Mouse (Mus musculus) gastrocnemius, postnatal 25 days (tissue): ENCODE measurements at regions not wholly inside any gene's neighbourhood (a gene's known extent, or its start where the extent isn't known, plus 50 kb on each side); places are given as distances from the start of the nearest gene placed in this dataset.

ENCODE experiments used
- DNase-seq: peaks from one replicate; pipeline ENCODE4 v3.0.0; 2022

GRCm38 (mm10) chr13:37712908-37713496, 65.2 kb upstream of the Rreb1 start:
- no peak for DNase-seq

DNA sequence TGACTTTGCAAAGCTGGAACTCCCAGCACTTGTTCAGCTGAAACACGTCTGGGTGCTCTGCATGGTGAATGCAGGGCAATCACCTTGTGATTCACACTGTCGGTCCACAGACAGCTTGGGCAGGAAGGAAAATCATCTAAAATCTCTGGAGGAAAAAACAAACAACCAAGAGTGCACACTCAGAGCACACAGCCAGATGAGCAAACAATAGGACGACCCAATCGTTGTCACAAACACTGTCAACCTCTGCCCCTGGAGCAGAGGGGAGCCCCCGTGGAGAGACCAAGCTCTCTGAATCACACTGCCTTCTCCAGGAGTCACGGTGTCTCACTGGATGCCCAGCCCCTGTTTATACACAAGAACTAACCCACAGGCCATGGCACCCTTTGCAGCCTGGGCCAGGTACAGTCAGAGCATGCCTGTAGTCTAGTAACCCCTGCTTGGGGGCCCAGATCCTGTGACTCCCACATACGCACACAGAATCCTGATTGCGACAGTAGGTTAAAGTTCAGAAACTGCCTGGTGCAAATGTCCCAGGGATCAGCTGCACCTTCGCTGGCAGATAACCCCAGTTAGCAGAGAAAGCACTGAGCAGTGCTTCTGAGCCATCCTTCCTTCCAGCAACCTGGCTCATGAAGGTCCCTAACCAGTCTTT, 63.0 kb upstream of the Rreb1 start:
- no peak for DNase-seq

- DNase-seq, result no peak
These were observed 62.2 kb upstream of the Rreb1 start for GRCm38 (mm10) chr13:37715770-37716693.

GRCm38 (mm10) chr13:37717793-37718192, 60.4 kb upstream of the Rreb1 start:
- no peak for DNase-seq

DNA sequence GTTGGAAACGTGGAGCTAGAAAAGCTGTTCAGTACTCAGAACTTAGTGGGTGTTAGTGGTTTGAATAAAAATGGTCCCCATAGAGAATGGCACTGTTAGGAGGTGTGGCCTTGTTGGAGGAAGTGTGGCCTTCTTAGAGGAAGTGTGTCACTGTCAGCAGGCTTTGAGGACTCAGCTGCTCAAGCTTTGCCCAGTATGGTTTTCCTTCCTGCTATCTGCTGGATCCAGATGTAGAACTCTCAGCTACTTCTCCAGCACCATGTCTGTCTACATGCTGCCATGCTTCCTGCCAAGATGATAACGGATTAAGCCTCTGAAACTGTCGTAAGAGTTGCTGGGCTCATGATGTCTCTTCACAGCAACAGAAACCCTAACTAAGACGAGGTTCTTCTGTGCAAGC, 59.8 kb upstream of the Rreb1 start:
- DNase-seq, result no peak
